In genomic region chr19:40404582-40404981, GRCm38 (mm10) we compare ENCODE assay signal across 10 mouse cellular contexts.
DNase-seq lines count a peak whose midpoint lies in the region; ATAC-seq and TF ChIP-seq lines count a peak whose summit lies in the region.
"Had no signal": no experiment of that assay in that cellular context is flagged by ENCODE, and none has a peak within 500 bp of the region (broad histone marks: within the 10 kb centered on the region; RNA-seq: fewer than 3 reads in every experiment).

No protein-coding gene starts in this region.

- TF ChIP-seq POLR2A in testis, adult 2 months (IDR thresholded peaks at IDR 0.05; ENCODE audit: control insufficient read depth, low read depth, low read length) = no peak
- TF ChIP-seq POLR2A in small intestine, adult 2 months (IDR thresholded peaks at IDR 0.05; ENCODE audit: low read depth, low read length) = no peak

- peak overlapping the region; percentile 79; the same call in 1 of the 2 replicates for H3K27ac ChIP-seq in heart, postnatal 0 days (ENCODE audit: low read depth)
- H3K27ac ChIP-seq in testis, adult 2 months (ENCODE audit: control insufficient read depth, insufficient read depth, low read depth, low read length) = no peak overlapping the region
- peak overlapping the region; percentile 71; the same call in 1 of the 2 replicates for H3K27ac ChIP-seq in small intestine, adult 2 months (ENCODE audit: insufficient read depth, low read depth, low read length)
- no peak overlapping the region for H3K27ac ChIP-seq in embryonic facial prominence, embryonic 10.5 days (replicated peaks)

- no peak overlapping the region for H3K4me2 ChIP-seq in heart, postnatal 0 days (ENCODE audit: low read depth, low read length)
- H3K4me2 ChIP-seq: hindbrain, embryonic 15.5 days; midbrain, embryonic 11.5 days had no signal

- intact Hi-C loops in heart, postnatal 14 days (cut with DNase I) = no loop called here

- no peak for TF ChIP-seq EP300 in heart, postnatal 0 days (IDR thresholded peaks at IDR 0.05; ENCODE audit: low read depth)

- peaks cover 11% of the 10 kb centered on the region; the same call in 1 of the 2 replicates for H3K36me3 ChIP-seq in heart, postnatal 0 days (replicated peaks; ENCODE audit: control insufficient read depth, insufficient read depth, low read length)
- no peaks in the 10 kb centered on the region for H3K36me3 ChIP-seq in testis, adult 2 months (ENCODE audit: control insufficient read depth, insufficient read depth, low read length)
- H3K36me3 ChIP-seq in small intestine, adult 2 months (ENCODE audit: control insufficient read depth, insufficient read depth, low read length) = no peaks in the 10 kb centered on the region
- no peaks in the 10 kb centered on the region for H3K36me3 ChIP-seq in embryonic facial prominence, embryonic 10.5 days (replicated peaks)
- H3K36me3 ChIP-seq: hindbrain, embryonic 15.5 days had no signal

- peaks cover 56% of the 10 kb centered on the region for H3K4me1 ChIP-seq in heart, postnatal 0 days (ENCODE audit: control insufficient read depth, insufficient read depth)
- peaks cover 10% of the 10 kb centered on the region for H3K4me1 ChIP-seq in testis, adult 2 months (ENCODE audit: control insufficient read depth, insufficient read depth, low read length)
- H3K4me1 ChIP-seq in small intestine, adult 2 months (ENCODE audit: control insufficient read depth, insufficient read depth, insufficient read length, low read length) = peaks cover 5% of the 10 kb centered on the region; the same call in 1 of the 2 replicates
- H3K4me1 ChIP-seq in embryonic facial prominence, embryonic 10.5 days = peaks cover 20% of the 10 kb centered on the region

- 65% methylated on average over 2 of the region's 2 CpGs for WGBS in heart, postnatal 0 days
- 45% methylated on average over 2 of the region's 2 CpGs for WGBS in small intestine, adult 2 months
- 79% methylated on average over 2 of the region's 2 CpGs for WGBS in embryonic facial prominence, embryonic 10.5 days

- DNase-seq in heart, postnatal 0 days (ENCODE audit: low spot score) = no peak
- DNase-seq in heart, postnatal 14 days = no peak
- no peak for DNase-seq in testis, postnatal 14 days (ENCODE audit: low spot score)
- peak; percentile 23 for DNase-seq in c-Kit-positive CD71-positive TER-119-negative erythroid progenitor cells, embryonic 14.5 days (ENCODE audit: low read depth)
- DNase-seq in right cerebral cortex, postnatal 10 days (ENCODE audit: low spot score in 2 of 2) = no peak
- no peak for DNase-seq in embryonic facial prominence, embryonic 10.5 days (ENCODE audit: low spot score)

- ATAC-seq in heart, postnatal 0 days (ENCODE audit: insufficient read depth, low read depth) = no peak

- no peaks in the 10 kb centered on the region for H3K9me3 ChIP-seq in heart, postnatal 0 days (replicated peaks; ENCODE audit: control insufficient read depth, low read length)
- H3K9me3 ChIP-seq in embryonic facial prominence, embryonic 10.5 days = no peaks in the 10 kb centered on the region
- H3K9me3 ChIP-seq: hindbrain, embryonic 15.5 days had no signal

- H3K27me3 ChIP-seq in heart, postnatal 0 days (ENCODE audit: control insufficient read depth, insufficient read depth, low read length) = no peaks in the 10 kb centered on the region
- H3K27me3 ChIP-seq in testis, adult 2 months (ENCODE audit: control insufficient read depth, insufficient read depth, low read length) = no peaks in the 10 kb centered on the region
- no peaks in the 10 kb centered on the region for H3K27me3 ChIP-seq in small intestine, adult 2 months (ENCODE audit: control insufficient read depth, insufficient read depth, low read length)
- no peaks in the 10 kb centered on the region for H3K27me3 ChIP-seq in embryonic facial prominence, embryonic 10.5 days (replicated peaks; ENCODE audit: low read depth, poor library complexity, severe bottlenecking)
- H3K27me3 ChIP-seq: hindbrain, embryonic 15.5 days had no signal

- H3K9ac ChIP-seq in heart, postnatal 0 days (replicated peaks; ENCODE audit: low read depth, low read length) = no peak overlapping the region
- H3K9ac ChIP-seq: hindbrain, embryonic 15.5 days had no signal

- no peak overlapping the region for H3K4me3 ChIP-seq in heart, postnatal 0 days (ENCODE audit: low read depth, low read length)
- peak overlapping the region; percentile 4; the same call in 1 of the 2 replicates for H3K4me3 ChIP-seq in testis, adult 2 months (ENCODE audit: control insufficient read depth, low read depth, low read length)
- H3K4me3 ChIP-seq in small intestine, adult 2 months (ENCODE audit: low read depth, low read length) = no peak overlapping the region
- H3K4me3 ChIP-seq in embryonic facial prominence, embryonic 10.5 days = no peak overlapping the region
- H3K4me3 ChIP-seq: hindbrain, embryonic 15.5 days had no signal

- peak; percentile 42 for TF ChIP-seq CTCF in heart, postnatal 0 days (IDR thresholded peaks at IDR 0.05; ENCODE audit: low read depth)
- no peak for TF ChIP-seq CTCF in testis, adult 2 months (IDR thresholded peaks at IDR 0.05; ENCODE audit: control insufficient read depth, insufficient read depth, insufficient replicate concordance, low read depth, low read length)
- no peak for TF ChIP-seq CTCF in small intestine, adult 2 months (IDR thresholded peaks at IDR 0.05; ENCODE audit: extremely low read depth, insufficient read length, insufficient replicate concordance, low read depth, low read length)

Comparison
In these comparisons a context has a peak if more than half of its experiments do, and no peak if none do; other contexts are left out.
1. H3K27ac ChIP-seq: peak in heart, postnatal 0 days (single experiment) and small intestine, adult 2 months (single experiment); none in testis, adult 2 months (single experiment) and embryonic facial prominence, embryonic 10.5 days (single experiment).